27 mouse cellular contexts compared by ENCODE assay signal in genomic region chr5:103994669-103995068, GRCm38 (mm10). TPM values are rescaled to one million over a fixed set of nuclear protein-coding genes. Genes with fewer than 3 reads are reported as not detected.
DNase-seq lines count a peak whose midpoint lies in the region; ATAC-seq lines count a peak whose summit lies in the region.
"Had no signal": no experiment of that assay in that cellular context is flagged by ENCODE, and none has a peak within 500 bp of the region (broad histone marks: within the 10 kb centered on the region; RNA-seq: fewer than 3 reads in every experiment).

No protein-coding gene starts in this region.

- H3K9me3 ChIP-seq in liver, embryonic 11.5 days (ENCODE audit: control insufficient read depth, low read length): no peaks in the 10 kb centered on the region
- H3K9me3 ChIP-seq in liver, embryonic 16.5 days (replicated peaks; ENCODE audit: control insufficient read depth, low read length): no peaks in the 10 kb centered on the region
- no peaks in the 10 kb centered on the region for H3K9me3 ChIP-seq in kidney, embryonic 16.5 days (ENCODE audit: low read length)
- H3K9me3 ChIP-seq: forebrain, embryonic 10.5 days; forebrain, embryonic 15.5 days; G1E; heart, embryonic 15.5 days; intestine, embryonic 15.5 days; megakaryocyte, embryonic 14.5 days; midbrain, embryonic 13.5 days had no signal

- no peaks in the 10 kb centered on the region for H3K36me3 ChIP-seq in liver, embryonic 11.5 days (ENCODE audit: control insufficient read depth, insufficient read depth, low read length)
- no peaks in the 10 kb centered on the region for H3K36me3 ChIP-seq in liver, embryonic 16.5 days (ENCODE audit: control insufficient read depth, insufficient read depth)
- peaks cover 5% of the 10 kb centered on the region for H3K36me3 ChIP-seq in kidney, embryonic 16.5 days (ENCODE audit: insufficient read depth, low read length)
- H3K36me3 ChIP-seq: forebrain, embryonic 10.5 days; forebrain, embryonic 15.5 days; G1E; midbrain, embryonic 13.5 days had no signal

- ATAC-seq in liver, embryonic 11.5 days (replicated peaks; ENCODE audit: low FRiP score): peak; percentile 88
- peak; percentile 67 for ATAC-seq in erythroid progenitor cell, adult 5-6 weeks (replicated peaks; ENCODE audit: low FRiP score, poor library complexity, severe bottlenecking)
- peak; percentile 86 for ATAC-seq in liver, embryonic 16.5 days (ENCODE audit: low read depth)
- no peak for ATAC-seq in kidney, embryonic 16.5 days (ENCODE audit: low FRiP score, low TSS enrichment)
- ATAC-seq: forebrain, embryonic 15.5 days; hindbrain, postnatal 0 days; intestine, embryonic 15.5 days; midbrain, embryonic 13.5 days; Patski had no signal

- no peak for DNase-seq in liver, embryonic 11.5 days (ENCODE audit: low spot score)
- DNase-seq in liver: no peak
- DNase-seq in urinary bladder, adult 18-20 months (ENCODE audit: low spot score in 2 of 2): no peak
- DNase-seq in spleen, postnatal 10 days (ENCODE audit: low spot score in 2 of 2): no peak
- DNase-seq: gastrocnemius, postnatal 10 days; kidney, adult 9 months; kidney, postnatal 14 days; layer of hippocampus, adult 9-11 months; right cerebral cortex, postnatal 14 days had no signal

- no peak overlapping the region for H3K9ac ChIP-seq in liver, embryonic 11.5 days (ENCODE audit: low read depth, low read length)
- H3K9ac ChIP-seq in liver, embryonic 16.5 days (ENCODE audit: low read depth, low read length): no peak overlapping the region
- no peak overlapping the region for H3K9ac ChIP-seq in kidney, embryonic 16.5 days (replicated peaks; ENCODE audit: low read length)
- H3K9ac ChIP-seq: forebrain, embryonic 15.5 days; heart, embryonic 15.5 days; intestine, embryonic 15.5 days; midbrain, embryonic 13.5 days had no signal

- peaks cover 3% of the 10 kb centered on the region; the same call in 1 of the 2 replicates for H3K4me1 ChIP-seq in liver, embryonic 11.5 days (replicated peaks; ENCODE audit: control insufficient read depth, insufficient read depth, low read length)
- peaks cover 4% of the 10 kb centered on the region for H3K4me1 ChIP-seq in liver, embryonic 16.5 days (ENCODE audit: control insufficient read depth, low read depth, low read length)
- no peaks in the 10 kb centered on the region for H3K4me1 ChIP-seq in kidney, embryonic 16.5 days (ENCODE audit: insufficient read depth, low read length)
- H3K4me1 ChIP-seq: forebrain, embryonic 10.5 days; forebrain, embryonic 15.5 days; intestine, embryonic 15.5 days; midbrain, embryonic 13.5 days had no signal

- H3K27ac ChIP-seq in liver, embryonic 11.5 days (ENCODE audit: low read depth, low read length): no peak overlapping the region
- no peak overlapping the region for H3K27ac ChIP-seq in liver, embryonic 16.5 days (ENCODE audit: low read length)
- H3K27ac ChIP-seq in kidney, embryonic 16.5 days (ENCODE audit: low read length): no peak overlapping the region
- H3K27ac ChIP-seq: forebrain, embryonic 10.5 days; forebrain, embryonic 15.5 days; heart, embryonic 15.5 days; hindbrain, postnatal 0 days; intestine, embryonic 15.5 days; midbrain, embryonic 13.5 days had no signal

- no peaks in the 10 kb centered on the region for H3K27me3 ChIP-seq in liver, embryonic 11.5 days (replicated peaks; ENCODE audit: control insufficient read depth, insufficient read depth, low read length)
- H3K27me3 ChIP-seq in liver, embryonic 16.5 days (ENCODE audit: control insufficient read depth, insufficient read depth, low read depth, low read length): no peaks in the 10 kb centered on the region
- no peaks in the 10 kb centered on the region for H3K27me3 ChIP-seq in kidney, embryonic 16.5 days (ENCODE audit: insufficient read depth, low read length)
- H3K27me3 ChIP-seq: forebrain, embryonic 15.5 days; heart, embryonic 15.5 days; intestine, embryonic 15.5 days; megakaryocyte, embryonic 14.5 days; Patski had no signal

- no peak overlapping the region for H3K4me3 ChIP-seq in liver, embryonic 11.5 days (ENCODE audit: low read depth, low read length)
- no peak overlapping the region for H3K4me3 ChIP-seq in liver, embryonic 16.5 days (ENCODE audit: low read depth, low read length)
- no peak overlapping the region for H3K4me3 ChIP-seq in kidney, embryonic 16.5 days (ENCODE audit: low read length)
- H3K4me3 ChIP-seq: forebrain, embryonic 10.5 days; forebrain, embryonic 15.5 days; heart, embryonic 15.5 days; intestine, embryonic 15.5 days; megakaryocyte, embryonic 14.5 days; midbrain, embryonic 13.5 days had no signal

- 56% methylated on average over 4 of the region's 4 CpGs for WGBS in liver, embryonic 11.5 days
- 33% methylated on average over 4 of the region's 4 CpGs for WGBS in liver, embryonic 16.5 days (ENCODE audit: insufficient replicate concordance)
- WGBS in kidney, embryonic 16.5 days: 87% methylated on average over 4 of the region's 4 CpGs

- H3K4me2 ChIP-seq in liver, embryonic 11.5 days: no peak overlapping the region
- no peak overlapping the region for H3K4me2 ChIP-seq in liver, embryonic 16.5 days (ENCODE audit: low read depth, low read length)
- no peak overlapping the region for H3K4me2 ChIP-seq in kidney, embryonic 16.5 days (replicated peaks; ENCODE audit: low read depth, low read length)
- H3K4me2 ChIP-seq: forebrain, embryonic 15.5 days; heart, embryonic 15.5 days; intestine, embryonic 15.5 days; midbrain, embryonic 13.5 days had no signal

RNA-seq across cellular contexts. Expression of gene Hsd17b13, which starts 17.5 kb away (rescaled TPM):
- 0.32 TPM in 1 of 2 replicates, not detected in the other for polyA plus RNA-seq in liver, embryonic 11.5 days (2014; fragmentation: Nextera tagmentation; extraction: Ambion mirVana)
- total RNA-seq in erythroid progenitor cell, adult 5-6 weeks (2015; ENCODE audit: low replicate concordance): not detected in 2 replicates
- not detected in 2 replicates for total RNA-seq in erythroid progenitor cell, adult 5-6 weeks (2017; ENCODE audit: low replicate concordance)
- 89.7 and 110 TPM in 2 replicates for polyA plus RNA-seq in liver, embryonic 16.5 days (2015; fragmentation: Nextera tagmentation; extraction: Ambion mirVana)
- polyA plus RNA-seq in kidney, embryonic 16.5 days (2015; fragmentation: Nextera tagmentation; extraction: Ambion mirVana): 0.18 and 0.20 TPM in 2 replicates
- total RNA-seq: G1E; heart, postnatal 25 days; hindbrain, postnatal 0 days had no signal
- polyA plus RNA-seq: cerebellum, adult 2 months; embryonic facial prominence, embryonic 11.5 days; forebrain, embryonic 10.5 days; forebrain, embryonic 15.5 days; G1E; heart, embryonic 15.5 days; hindbrain, embryonic 11.5 days; hindbrain, postnatal 0 days; limb, embryonic 11.5 days; midbrain, embryonic 13.5 days; neural tube, embryonic 14.5 days; Patski had no signal

RNA-seq across cellular contexts. Expression of gene Hsd17b11, which starts 27.1 kb away (rescaled TPM):
- polyA plus RNA-seq in liver, embryonic 11.5 days (2014; fragmentation: Nextera tagmentation; extraction: Ambion mirVana): 1.7 and 2.5 TPM in 2 replicates
- 10.8 and 18.0 TPM in 2 replicates for total RNA-seq in erythroid progenitor cell, adult 5-6 weeks (2015; ENCODE audit: low replicate concordance)
- 4.7 and 9.0 TPM in 2 replicates for total RNA-seq in erythroid progenitor cell, adult 5-6 weeks (2017; ENCODE audit: low replicate concordance)
- 3.2 and 3.6 TPM in 2 replicates for polyA plus RNA-seq in liver, embryonic 16.5 days (2015; fragmentation: Nextera tagmentation; extraction: Ambion mirVana)
- polyA plus RNA-seq in kidney, embryonic 16.5 days (2015; fragmentation: Nextera tagmentation; extraction: Ambion mirVana): 6.2 and 7.9 TPM in 2 replicates

RNA-seq across cellular contexts. Expression of gene Nudt9, which starts 51.4 kb away (rescaled TPM):
- 103 and 110 TPM in 2 replicates for polyA plus RNA-seq in liver, embryonic 11.5 days (2014; fragmentation: Nextera tagmentation; extraction: Ambion mirVana)
- total RNA-seq in erythroid progenitor cell, adult 5-6 weeks (2015; ENCODE audit: low replicate concordance): 51.6 and 69.9 TPM in 2 replicates
- 59.2 and 61.9 TPM in 2 replicates for total RNA-seq in erythroid progenitor cell, adult 5-6 weeks (2017; ENCODE audit: low replicate concordance)
- 62.1 and 67.1 TPM in 2 replicates for polyA plus RNA-seq in liver, embryonic 16.5 days (2015; fragmentation: Nextera tagmentation; extraction: Ambion mirVana)
- polyA plus RNA-seq in kidney, embryonic 16.5 days (2015; fragmentation: Nextera tagmentation; extraction: Ambion mirVana): 62.2 and 62.3 TPM in 2 replicates

Comparison
In these comparisons a context has a peak if more than half of its experiments do, and no peak if none do; other contexts are left out.
1. RNA of gene Hsd17b13, which starts 17.5 kb away (polyA plus RNA-seq): 89.7 to 110 TPM in liver, embryonic 16.5 days; 0.32 TPM in liver, embryonic 11.5 days and 0.18 to 0.20 TPM in kidney, embryonic 16.5 days; every median in the first group is over 10 times any median in the second.